Mouse (Mus musculus): ENCODE results near the gene Unc93a.
"Not testable (repeated sequence)": the region's sequence is repeated elsewhere in the genome, so short reads cannot be mapped to it uniquely, and the experiment has no call there.

The Unc93a gene

GRCm38 (mm10) chr17:13131710-13132109, at the start of gene Unc93a:
Gene Unc93a (minus strand): TSS chr17:13131810.
- in situ Hi-C loops (cut with MboI, MseI): loop anchor here (10.0 kb wide), 1 partner anchor 293 kb away; no protein-coding TSS in a partner anchor

GRCm38 (mm10) chr17:13180491-13180890, 48.9 kb upstream of the Unc93a start:
- in situ Hi-C loops (cut with MboI, MseI): loop anchor here (5.0 kb wide), 1 partner anchor 47 kb away; no protein-coding TSS in a partner anchor

GRCm38 (mm10) chr17:13179021-13179420, 47.4 kb upstream of the Unc93a start:
- in situ Hi-C loops (cut with MboI, MseI): not testable (repeated sequence)

- in situ Hi-C loops (cut with MboI, MseI): not testable (repeated sequence)
Observed at GRCm38 (mm10) chr17:13177796-13178195, 46.2 kb upstream of the Unc93a start.

GRCm38 (mm10) chr17:13175609-13176008, 44.0 kb upstream of the Unc93a start:
- in situ Hi-C loops (cut with MboI, MseI): not testable (repeated sequence)

- in situ Hi-C loops (cut with MboI, MseI): loop anchor here (5.0 to 25.0 kb wide), 3 partner anchors 142 to 312 kb away; partner anchors contain the start of gene Mas1
Observed at GRCm38 (mm10) chr17:13174029-13174428, 42.4 kb upstream of the Unc93a start.

- in situ Hi-C loops (cut with MboI, MseI): loop anchor here (5.0 to 25.0 kb wide), 3 partner anchors 141 to 311 kb away; partner anchors contain the start of gene Mas1
Observed at GRCm38 (mm10) chr17:13173578-13173977, 42.0 kb upstream of the Unc93a start.

- in situ Hi-C loops (cut with MboI, MseI): not testable (repeated sequence)
Observed at GRCm38 (mm10) chr17:13146128-13146527, 14.5 kb upstream of the Unc93a start.

GRCm38 (mm10) chr17:13144580-13145215, 13.1 kb upstream of the Unc93a start:
- in situ Hi-C loops (cut with MboI, MseI): not testable (repeated sequence)

GRCm38 (mm10) chr17:13142665-13143064, 11.1 kb upstream of the Unc93a start:
- in situ Hi-C loops (cut with MboI, MseI): not testable (repeated sequence)

GRCm38 (mm10) chr17:13135356-13135755, 3.7 kb upstream of the Unc93a start:
- in situ Hi-C loops (cut with MboI, MseI): loop anchor here (10.0 kb wide), 1 partner anchor 289 kb away; no protein-coding TSS in a partner anchor

- in situ Hi-C loops (cut with MboI, MseI): loop anchor here (10.0 kb wide), 1 partner anchor 292 kb away; no protein-coding TSS in a partner anchor
Observed at GRCm38 (mm10) chr17:13132352-13132751, 742 bp upstream of the Unc93a start.

- in situ Hi-C loops (cut with MboI, MseI): loop anchor here (10.0 kb wide), 1 partner anchor 295 kb away; no protein-coding TSS in a partner anchor
Observed at GRCm38 (mm10) chr17:13129737-13130465, 1.7 kb downstream of the Unc93a start.

GRCm38 (mm10) chr17:13129324-13129723, 2.3 kb downstream of the Unc93a start:
- in situ Hi-C loops (cut with MboI, MseI): not testable (repeated sequence)

- in situ Hi-C loops (cut with MboI, MseI): loop anchor here (5.0 kb wide), 1 partner anchor 278 kb away; no protein-coding TSS in a partner anchor
Observed at GRCm38 (mm10) chr17:13124241-13124640, 7.4 kb downstream of the Unc93a start.

GRCm38 (mm10) chr17:13123308-13124038, 8.1 kb downstream of the Unc93a start:
- in situ Hi-C loops (cut with MboI, MseI): loop anchor here (5.0 kb wide), 1 partner anchor 279 kb away; no protein-coding TSS in a partner anchor

GRCm38 (mm10) chr17:13112504-13113291, 18.9 kb downstream of the Unc93a start:
- in situ Hi-C loops (cut with MboI, MseI): not testable (repeated sequence)

- in situ Hi-C loops (cut with MboI, MseI): not testable (repeated sequence)
Observed at GRCm38 (mm10) chr17:13106563-13106962, 25.0 kb downstream of the Unc93a start.

GRCm38 (mm10) chr17:13092960-13093359, 38.6 kb downstream of the Unc93a start:
- in situ Hi-C loops (cut with MboI, MseI): not testable (repeated sequence)

GRCm38 (mm10) chr17:13092100-13092764, 39.4 kb downstream of the Unc93a start:
- in situ Hi-C loops (cut with MboI, MseI): not testable (repeated sequence)
